Comparison of ENCODE assay signal across 29 mouse cellular contexts in the genomic region with DNA sequence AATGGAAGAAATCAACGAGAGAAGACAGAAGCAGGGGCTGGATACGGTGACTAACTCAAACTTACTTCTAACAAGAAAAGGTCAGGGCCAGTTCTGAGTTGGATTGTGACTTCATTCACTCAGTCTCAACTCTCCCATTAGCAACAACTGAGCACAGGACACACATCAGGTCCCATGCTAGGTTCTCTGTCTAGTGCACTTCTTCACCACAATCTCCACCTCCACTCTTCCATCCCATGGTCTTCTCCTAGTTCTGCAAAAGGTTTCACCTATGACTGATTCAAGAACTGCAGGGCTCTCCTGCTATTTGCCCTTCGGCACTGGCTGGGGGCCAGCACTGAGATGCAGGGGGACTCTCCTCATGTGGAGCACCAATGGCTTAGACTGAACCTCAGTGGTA. TPM values are rescaled to one million over a fixed set of nuclear protein-coding genes. Genes with fewer than 3 reads are reported as not detected.
DNase-seq lines count a peak whose midpoint lies in the region; ATAC-seq lines count a peak whose summit lies in the region.
"Had no signal": no experiment of that assay in that cellular context is flagged by ENCODE, and none has a peak within 500 bp of the region (broad histone marks: within the 10 kb centered on the region; RNA-seq: fewer than 3 reads in every experiment).

No protein-coding gene starts in this region.

- no peaks in the 10 kb centered on the region for H3K36me3 ChIP-seq in heart, embryonic 11.5 days (ENCODE audit: control insufficient read depth, insufficient read depth, low read length)
- H3K36me3 ChIP-seq: embryonic facial prominence, embryonic 12.5 days; embryonic facial prominence, embryonic 15.5 days; G1E; heart, embryonic 10.5 days; hindbrain, embryonic 12.5 days; hindbrain, embryonic 15.5 days; intestine, embryonic 15.5 days had no signal

- WGBS in heart, embryonic 11.5 days (ENCODE audit: insufficient replicate concordance) = 78% methylated on average over 3 of the region's 3 CpGs

- H3K27ac ChIP-seq in heart, embryonic 11.5 days (ENCODE audit: low read depth, low read length) = no peak overlapping the region
- H3K27ac ChIP-seq: embryonic facial prominence, embryonic 12.5 days; embryonic facial prominence, embryonic 15.5 days; gastrocnemius, adult 2 months; heart, embryonic 10.5 days; hindbrain, embryonic 12.5 days; hindbrain, embryonic 15.5 days; intestine, embryonic 15.5 days had no signal

- peak; percentile 37 to 77 for DNase-seq in adrenal gland, adult (ENCODE audit: inconsistent age in 2 of 2, low spot score in 1 of 2)
- DNase-seq in adrenal gland, postnatal 4 days (ENCODE audit: low spot score in 2 of 2) = no peak
- DNase-seq in adrenal gland, adult 8-10 months = peak; percentile 9
- DNase-seq in adrenal gland, postnatal 25 days = peak; percentile 3
- DNase-seq in left cerebral cortex, adult 11 months (ENCODE audit: low spot score) = no peak
- DNase-seq in left cerebral cortex, postnatal 10 days (ENCODE audit: extremely low spot score in 1 of 2, low spot score in 2 of 2) = no peak
- DNase-seq: cerebellum, adult 11-12 months; cerebellum, adult 9-10 months; cerebellum, postnatal 25 days; forebrain, postnatal 0 days; gastrocnemius, adult 2 months; gastrocnemius, postnatal 14 days; heart, adult 18-20 months; kidney, adult 11 months had no signal

- no peak overlapping the region for H3K4me2 ChIP-seq in heart, embryonic 11.5 days
- H3K4me2 ChIP-seq: embryonic facial prominence, embryonic 12.5 days; embryonic facial prominence, embryonic 15.5 days; hindbrain, embryonic 12.5 days; hindbrain, embryonic 15.5 days; intestine, embryonic 15.5 days had no signal

- H3K9me3 ChIP-seq in heart, embryonic 11.5 days (replicated peaks; ENCODE audit: control insufficient read depth, low read length) = no peaks in the 10 kb centered on the region
- H3K9me3 ChIP-seq: embryonic facial prominence, embryonic 12.5 days; embryonic facial prominence, embryonic 15.5 days; G1E; heart, embryonic 10.5 days; hindbrain, embryonic 12.5 days; hindbrain, embryonic 15.5 days; intestine, embryonic 15.5 days had no signal

- no peak overlapping the region for H3K4me3 ChIP-seq in heart, embryonic 11.5 days (ENCODE audit: low read depth, low read length)
- H3K4me3 ChIP-seq: embryonic facial prominence, embryonic 12.5 days; embryonic facial prominence, embryonic 15.5 days; gastrocnemius, adult 2 months; heart, embryonic 10.5 days; hindbrain, embryonic 12.5 days; hindbrain, embryonic 15.5 days; intestine, embryonic 15.5 days had no signal

- H3K27me3 ChIP-seq in heart, embryonic 11.5 days (ENCODE audit: control insufficient read depth, insufficient read depth, low read length) = no peaks in the 10 kb centered on the region
- H3K27me3 ChIP-seq: embryonic facial prominence, embryonic 12.5 days; embryonic facial prominence, embryonic 15.5 days; hindbrain, embryonic 12.5 days; hindbrain, embryonic 15.5 days; intestine, embryonic 15.5 days; Patski had no signal

- ATAC-seq in heart, embryonic 11.5 days (replicated peaks; ENCODE audit: insufficient number of reproducible peaks, low FRiP score, low TSS enrichment) = no peak
- ATAC-seq: forebrain, embryonic 14.5 days; forebrain, postnatal 0 days; intestine, embryonic 15.5 days; Patski had no signal

- no peaks in the 10 kb centered on the region for H3K4me1 ChIP-seq in heart, embryonic 11.5 days (ENCODE audit: control insufficient read depth, insufficient read depth, low read length)
- H3K4me1 ChIP-seq: embryonic facial prominence, embryonic 12.5 days; embryonic facial prominence, embryonic 15.5 days; heart, embryonic 10.5 days; hindbrain, embryonic 12.5 days; hindbrain, embryonic 15.5 days; intestine, embryonic 15.5 days had no signal

- H3K9ac ChIP-seq in heart, embryonic 11.5 days (ENCODE audit: low read depth, low read length) = no peak overlapping the region
- H3K9ac ChIP-seq: embryonic facial prominence, embryonic 12.5 days; embryonic facial prominence, embryonic 15.5 days; forebrain, postnatal 0 days; hindbrain, embryonic 12.5 days; hindbrain, embryonic 15.5 days; intestine, embryonic 15.5 days had no signal

- intact Hi-C loops in left cerebral cortex, postnatal 10 days (cut with DNase I) = no loop called here

RNA-seq across cellular contexts. Expression of gene Rnasel, which starts 45.0 kb away (rescaled TPM):
- total RNA-seq in adrenal gland, postnatal 4 days (2021) = 10 to 100 TPM; 30.0 to 32.7 TPM
- total RNA-seq in adrenal gland, adult 8-10 months (2022) = 10 to 100 TPM in 3 of 4 experiments, 1 to 10 TPM in 1; 9.7 to 25.3 (median 16.9) TPM
- 13.9 and 17.6 TPM in 2 replicates for total RNA-seq in adrenal gland, postnatal 25 days (2021)
- total RNA-seq in left cerebral cortex, postnatal 10 days (2021) = 10 to 100 TPM; 13.2 to 13.5 TPM
- 9.3 and 9.7 TPM in 2 replicates for polyA plus RNA-seq in heart, embryonic 11.5 days (2014; fragmentation: Nextera tagmentation; extraction: Ambion mirVana)

RNA-seq across cellular contexts. Expression of gene Rgsl1, which starts 49.7 kb away (rescaled TPM):
- under 1 TPM in 1 of 2 experiments, not detected in 1; 0.11 TPM for total RNA-seq in adrenal gland, postnatal 4 days (2021)
- under 1 TPM in 3 of 4 experiments, not detected in 1; 0.10 to 0.65 (median 0.62) TPM for total RNA-seq in adrenal gland, adult 8-10 months (2022)
- 0.15 TPM in 1 of 2 replicates, not detected in the other for total RNA-seq in adrenal gland, postnatal 25 days (2021)
- total RNA-seq in left cerebral cortex, postnatal 10 days (2021) = 1 to 10 TPM in 1 of 2 experiments, under 1 TPM in 1; 0.81 to 1.1 TPM
- not detected in 2 replicates for polyA plus RNA-seq in heart, embryonic 11.5 days (2014; fragmentation: Nextera tagmentation; extraction: Ambion mirVana)
- total RNA-seq: common myeloid progenitor, adult 5-6 weeks; gastrocnemius, postnatal 14 days; heart, adult 18-20 months; hematopoietic stem cell, adult 5-6 weeks had no signal
- polyA plus RNA-seq: forebrain, embryonic 11.5 days; G1E; heart, embryonic 10.5 days; heart, embryonic 14.5 days; heart, postnatal 0 days; intestine, embryonic 15.5 days had no signal

RNA-seq across cellular contexts. Expression of gene Rgs16, which starts 54.1 kb away (rescaled TPM):
- total RNA-seq in adrenal gland, postnatal 4 days (2021) = 10 to 100 TPM in 1 of 2 experiments, 1 to 10 TPM in 1; 8.6 to 11.6 TPM
- total RNA-seq in adrenal gland, adult 8-10 months (2022) = 10 to 100 TPM in 1 of 4 experiments, 1 to 10 TPM in 3; 2.5 to 18.0 (median 4.7) TPM
- total RNA-seq in adrenal gland, postnatal 25 days (2021) = 5.5 and 6.4 TPM in 2 replicates
- total RNA-seq in left cerebral cortex, postnatal 10 days (2021) = 1 to 10 TPM; 5.5 to 6.2 TPM
- polyA plus RNA-seq in heart, embryonic 11.5 days (2014; fragmentation: Nextera tagmentation; extraction: Ambion mirVana) = 1.0 and 1.7 TPM in 2 replicates
- total RNA-seq: common myeloid progenitor, adult 5-6 weeks; G1E had no signal
- polyA plus RNA-seq: G1E had no signal

Comparison
In these comparisons a context has a peak if more than half of its experiments do, and no peak if none do; other contexts are left out.
1. DNase-seq: peak in adrenal gland, adult (2 of 2), adrenal gland, adult 8-10 months (single experiment) and adrenal gland, postnatal 25 days (single experiment); none in adrenal gland, postnatal 4 days (0 of 2), left cerebral cortex, adult 11 months (single experiment) and left cerebral cortex, postnatal 10 days (0 of 2).